Mouse (Mus musculus) forelimb bud, embryonic 11.5 days (tissue): ENCODE results near the gene Cdc27.
A peak's percentile ranks its signal among the peaks of the same experiment; 100 is the strongest.

Experiments used
- DNase-seq: peaks from one replicate; pipeline ENCODE4 v3.0.0-alpha.2; 2012; ENCODE audit warnings: low read depth, low spot score

The Cdc27 gene

GRCm38 (mm10) chr11:104481971-104482370 is 68.4 kb downstream of the Cdc27 start:
- DNase-seq: no peak

DNA sequence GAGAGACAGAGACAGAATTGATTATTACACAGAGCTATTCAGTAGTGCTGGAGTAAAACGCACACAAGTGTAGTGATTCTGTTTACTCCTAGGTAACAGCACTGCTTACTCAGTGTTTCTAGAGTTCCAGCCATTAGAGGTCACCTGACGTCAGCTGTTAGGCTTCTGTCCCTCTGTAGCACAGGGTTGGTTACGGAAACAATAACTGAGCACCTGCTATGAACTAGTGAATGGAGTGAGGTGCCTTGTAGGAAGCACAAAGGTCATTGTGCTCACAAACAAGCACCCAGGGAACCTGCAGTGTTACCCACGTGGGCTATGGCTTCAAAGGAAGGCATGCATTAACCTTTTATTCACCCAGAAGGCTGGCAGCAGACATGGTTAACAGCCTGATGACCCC is 70.9 kb downstream of the Cdc27 start:
- no peak for DNase-seq

- peak; percentile 94 for DNase-seq
Measured at GRCm38 (mm10) chr11:104469371-104469835, 81.0 kb downstream of the Cdc27 start.

DNA sequence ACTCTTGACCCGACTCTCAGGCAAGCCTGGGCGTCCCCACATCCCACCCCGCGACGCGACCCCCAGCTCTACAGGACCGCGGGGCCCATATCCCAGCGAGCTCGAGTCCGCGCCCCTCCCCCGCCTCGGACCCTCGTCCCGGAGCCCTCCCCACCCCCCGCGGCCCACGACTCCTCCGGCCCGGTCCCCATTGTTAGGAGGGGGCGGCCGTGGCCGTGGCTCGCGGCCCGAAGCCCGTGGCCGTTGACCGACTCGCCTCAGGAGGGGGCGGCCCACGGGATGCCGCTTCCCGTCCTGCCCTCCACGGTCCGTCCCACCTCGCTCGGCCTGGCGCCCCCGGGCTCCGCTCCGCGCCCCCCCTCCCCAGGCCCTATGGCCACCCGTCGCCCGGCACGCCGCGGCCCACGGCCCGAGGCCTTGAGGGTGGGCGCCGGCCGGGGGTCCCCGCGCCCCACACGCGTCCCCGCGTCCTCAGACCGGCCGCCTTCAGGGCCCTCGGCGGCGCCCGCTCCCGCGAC is 81.6 kb downstream of the Cdc27 start, which contains the start of gene Kansl1:
Gene Kansl1, minus strand, starts transcription at position 111 of the 518 bp plus-strand sequence.
- DNase-seq: no peak

DNA sequence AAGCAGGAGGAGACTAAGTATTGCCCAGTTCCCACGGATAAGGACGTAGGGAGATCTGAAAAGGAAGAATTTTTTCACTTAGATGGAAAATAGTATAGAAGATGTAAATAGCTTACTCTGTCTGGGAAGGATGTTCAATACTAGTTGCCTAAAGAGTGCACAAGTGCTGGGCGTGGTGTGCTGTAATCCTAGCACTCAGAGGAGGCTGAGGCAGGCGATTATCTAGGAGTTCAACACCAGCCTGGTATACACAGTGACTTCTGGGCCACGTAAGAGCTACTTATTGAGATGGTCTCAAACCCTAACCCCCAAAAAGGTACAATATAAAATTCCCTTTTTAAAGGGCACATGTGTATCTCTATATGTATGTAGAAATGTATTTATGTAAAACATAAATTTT is 82.7 kb downstream of the Cdc27 start:
- DNase-seq: no peak

DNA sequence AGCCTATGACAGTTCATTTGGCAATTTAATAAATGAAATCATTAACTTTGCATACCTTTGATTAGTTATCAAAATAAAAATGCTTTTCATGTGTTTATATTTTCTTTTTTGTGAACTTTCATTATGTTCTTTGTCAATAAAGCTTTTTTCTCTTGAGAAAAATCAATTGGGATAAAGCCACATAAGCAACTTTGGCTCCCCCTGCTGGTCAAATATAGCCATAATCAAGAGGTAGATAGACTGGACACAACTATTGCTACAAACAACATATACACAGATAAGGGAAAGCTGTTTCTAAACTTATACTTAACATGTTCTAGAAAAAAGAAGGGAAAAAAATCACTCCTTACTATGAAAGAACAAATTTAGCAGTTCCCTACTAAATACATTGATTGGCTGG is 88.9 kb downstream of the Cdc27 start:
- DNase-seq: peak; percentile 78

GRCm38 (mm10) chr11:104459671-104460070 is 90.7 kb downstream of the Cdc27 start:
- DNase-seq: no peak

GRCm38 (mm10) chr11:104458507-104458906 is 91.9 kb downstream of the Cdc27 start:
- DNase-seq: no peak
